33 mouse cellular contexts compared by ENCODE assay signal in genomic region chr2:146975024-146975423, GRCm38 (mm10).
"Had no signal": no experiment of that assay in that cellular context is flagged by ENCODE, and none has a peak within 500 bp of the region (broad histone marks: within the 10 kb centered on the region; RNA-seq: fewer than 3 reads in every experiment).

No protein-coding gene starts in this region.

- H3K4me1 ChIP-seq: heart, embryonic 15.5 days; hindbrain, embryonic 10.5 days; hindbrain, embryonic 12.5 days; hindbrain, embryonic 13.5 days; hindbrain, embryonic 15.5 days; intestine, embryonic 15.5 days; kidney, embryonic 15.5 days had no signal

- H3K27me3 ChIP-seq: heart, embryonic 12.5 days; heart, embryonic 13.5 days; heart, embryonic 15.5 days; hindbrain, embryonic 12.5 days; hindbrain, embryonic 13.5 days; hindbrain, embryonic 15.5 days; intestine, embryonic 15.5 days; kidney, embryonic 15.5 days had no signal

- H3K36me3 ChIP-seq: heart, embryonic 10.5 days; heart, embryonic 15.5 days; hindbrain, embryonic 12.5 days; hindbrain, embryonic 15.5 days; intestine, embryonic 15.5 days had no signal

- H3K9me3 ChIP-seq: heart, embryonic 10.5 days; heart, embryonic 12.5 days; heart, embryonic 13.5 days; heart, embryonic 15.5 days; hindbrain, embryonic 10.5 days; hindbrain, embryonic 12.5 days; hindbrain, embryonic 13.5 days; hindbrain, embryonic 15.5 days; intestine, embryonic 15.5 days; kidney, embryonic 15.5 days had no signal

- H3K4me2 ChIP-seq: heart, embryonic 11.5 days; heart, embryonic 12.5 days; heart, embryonic 13.5 days; heart, embryonic 15.5 days; hindbrain, embryonic 12.5 days; hindbrain, embryonic 13.5 days; hindbrain, embryonic 14.5 days; hindbrain, embryonic 15.5 days; intestine, embryonic 15.5 days; kidney, embryonic 15.5 days had no signal

- ATAC-seq: hindbrain, postnatal 0 days; inflammation-experienced regulatory T-cells, adult 6 months; intestine, embryonic 15.5 days; intestine, embryonic 16.5 days; intestine, postnatal 0 days had no signal

- H3K27ac ChIP-seq: heart, embryonic 10.5 days; heart, embryonic 13.5 days; heart, embryonic 15.5 days; hindbrain, embryonic 10.5 days; hindbrain, embryonic 12.5 days; hindbrain, embryonic 13.5 days; hindbrain, embryonic 14.5 days; hindbrain, embryonic 15.5 days; hindbrain, postnatal 0 days; intestine, embryonic 15.5 days; kidney, embryonic 15.5 days; kidney, postnatal 0 days; layer of hippocampus, adult 2 months; left cerebral cortex, adult 2 months had no signal

- H3K4me3 ChIP-seq: heart, embryonic 10.5 days; heart, embryonic 12.5 days; heart, embryonic 13.5 days; heart, embryonic 15.5 days; hindbrain, embryonic 10.5 days; hindbrain, embryonic 12.5 days; hindbrain, embryonic 13.5 days; hindbrain, embryonic 15.5 days; intestine, embryonic 15.5 days; kidney, embryonic 15.5 days; layer of hippocampus, adult 2 months; left cerebral cortex, adult 2 months had no signal

- H3K9ac ChIP-seq: heart, embryonic 12.5 days; heart, embryonic 13.5 days; heart, embryonic 15.5 days; hindbrain, embryonic 12.5 days; hindbrain, embryonic 13.5 days; hindbrain, embryonic 14.5 days; hindbrain, embryonic 15.5 days; intestine, embryonic 15.5 days; kidney, embryonic 15.5 days had no signal

- DNase-seq: heart, postnatal 10 days; heart, postnatal 36 days; heart, postnatal 4 days; kidney, adult 11 months; kidney, adult 18-20 months; kidney, adult 2 months; kidney, adult 8-10 months; kidney, adult 9 months; kidney, postnatal 10 days; kidney, postnatal 14 days; kidney, postnatal 36 days; kidney, postnatal 4 days; layer of hippocampus, adult 9-11 months; layer of hippocampus, postnatal 36 days had no signal
